Mouse (Mus musculus) ES-E14 (cell line): Measurements from ENCODE around the gene Haus5.

Source experiments
- CHD2 ChIP-seq: IDR thresholded peaks from 2 replicates; pipeline ENCODE4 v1.6.1; 2014; ENCODE audit warnings: mild to moderate bottlenecking, low read depth, low read length, inconsistent platforms
- HCFC1 ChIP-seq: IDR thresholded peaks from 2 replicates; pipeline ENCODE4 v1.6.1; 2012; ENCODE audit warnings: low read length, inconsistent platforms, borderline replicate concordance; ENCODE audit not compliant: insufficient read depth
- ZC3H11A ChIP-seq: IDR thresholded peaks from 2 replicates; pipeline ENCODE4 v1.6.1; 2012; ENCODE audit warnings: low read depth, mild to moderate bottlenecking, inconsistent platforms, low read length, borderline replicate concordance
- ZNF384 ChIP-seq: IDR thresholded peaks from 2 replicates; pipeline ENCODE4 v1.6.1; 2012; ENCODE audit warnings: low read depth, low read length, inconsistent platforms

GRCm38 (mm10) chr7:30711942-30712341 lies 47.1 kb upstream of the Haus5 start, which contains the start of gene Atp4a:
- TF ChIP-seq HCFC1 (no peak), CHD2 (no peak), ZC3H11A (no peak), ZNF384 (no peak)
